Mouse (Mus musculus): ENCODE data around the gene Phb2. TPM values are rescaled to one million over a fixed set of nuclear protein-coding genes. Genes with fewer than 3 reads are reported as not detected.
A peak's percentile ranks its signal among the peaks of the same experiment; 100 is the strongest.

The Phb2 gene
- polyA plus RNA-seq, 1 experiment from 2014 or later = 270 TPM

DNA sequence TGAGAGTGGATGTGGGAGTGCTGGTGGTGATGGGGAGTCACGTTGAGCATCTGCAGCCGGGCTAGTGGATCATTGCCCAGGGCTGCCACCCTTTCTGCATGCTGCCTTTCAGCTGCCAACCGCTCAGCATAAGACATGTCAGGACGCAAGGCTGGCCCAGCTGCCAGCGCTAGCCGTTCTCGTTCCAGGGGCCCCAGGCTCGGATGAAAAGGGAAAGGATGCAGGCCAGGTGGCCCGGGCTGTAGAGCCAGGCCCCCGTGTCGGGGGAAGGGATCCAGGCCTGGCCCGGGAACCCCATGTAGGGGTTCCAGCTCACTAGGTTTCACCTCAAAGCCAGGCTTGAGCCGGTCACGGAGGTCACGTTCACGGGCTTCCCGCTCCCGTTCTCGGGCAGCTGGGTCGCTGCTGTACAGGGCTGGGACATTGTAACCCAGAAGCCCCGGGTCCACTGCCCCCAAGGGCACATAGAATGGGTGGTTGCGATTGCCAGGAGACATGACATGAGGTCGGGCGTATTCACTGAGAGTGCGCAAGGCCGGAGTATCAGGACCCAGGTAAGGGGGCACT lies 32.7 kb downstream of the Phb2 start:
- H3K27ac ChIP-seq (replicated peaks) = peak overlapping the region; percentile 90
- H3K9ac ChIP-seq = peak overlapping the region; percentile 20; the same call in 1 of the 2 replicates
- H3K36me3 ChIP-seq = peaks cover 48% of the 10 kb centered on the region
- H3K27me3 ChIP-seq = no peaks in the 10 kb centered on the region
- no peaks in the 10 kb centered on the region for H3K9me3 ChIP-seq
- WGBS = 67% methylated on average over 26 of the region's 26 CpGs
- peaks cover 32% of the 10 kb centered on the region for H3K4me1 ChIP-seq (replicated peaks)
- ATAC-seq (ENCODE audit: low FRiP score, low read depth) = 0 out of 2 replicates have a peak, but pooled peaks have one; percentile 0
- H3K4me3 ChIP-seq = peak overlapping the region; percentile 44
- H3K4me2 ChIP-seq = peak overlapping the region; percentile 93

DNA sequence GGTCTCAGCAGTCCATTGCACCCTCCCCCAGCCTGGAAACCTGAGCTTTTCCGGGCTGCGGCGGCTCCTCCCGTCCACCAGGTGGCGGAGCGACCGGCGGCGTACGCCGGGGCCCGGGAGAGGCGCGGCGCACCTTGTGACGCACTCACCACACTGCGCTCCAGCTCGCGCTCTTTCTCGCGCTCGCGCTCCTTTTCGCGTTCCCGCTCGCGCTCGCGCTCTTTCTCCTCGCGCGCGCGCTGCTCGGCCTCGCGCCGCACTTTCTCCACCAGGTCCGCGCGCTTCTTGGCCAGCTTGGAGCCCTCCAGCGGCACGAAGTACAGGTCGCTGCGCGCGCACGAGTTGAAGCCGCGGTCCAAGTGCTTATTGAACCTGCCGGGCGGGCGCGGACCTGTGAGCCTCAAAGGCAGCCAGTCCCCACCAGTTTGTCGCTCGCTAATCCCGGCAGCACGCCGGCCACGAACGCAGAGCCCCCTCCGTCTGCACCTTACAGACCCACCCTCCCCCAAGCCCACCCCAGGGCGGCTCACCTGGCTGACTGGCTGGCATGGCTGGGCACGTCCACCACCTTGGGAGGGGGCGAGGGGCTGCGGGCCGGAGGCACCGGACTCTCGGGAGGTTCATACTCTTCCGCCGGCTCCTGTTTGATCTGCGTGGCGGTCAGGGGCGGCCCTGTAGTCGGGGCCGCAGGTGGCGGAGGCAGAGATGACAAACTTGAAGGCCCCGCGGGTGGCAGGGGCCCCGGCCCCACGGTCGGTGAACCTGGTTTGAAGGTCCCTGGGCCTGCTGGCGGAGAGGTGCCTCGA lies 33.6 kb downstream of the Phb2 start:
- Histone ChIP-seq H3K4me1 (replicated peaks) (peaks cover 28% of the 10 kb centered on the region), H3K27ac (replicated peaks) (peak overlapping the region; percentile 90), H3K9ac (peak overlapping the region; percentile 63), H3K36me3 (peaks cover 48% of the 10 kb centered on the region), H3K9me3 (no peaks in the 10 kb centered on the region), H3K27me3 (no peaks in the 10 kb centered on the region), H3K4me2 (peak overlapping the region; percentile 93), H3K4me3 (peak overlapping the region; percentile 44)
- under 1% methylated on average over 85 of the region's 85 CpGs for WGBS
- peak; percentile 85 for ATAC-seq (ENCODE audit: low FRiP score, low read depth)

DNA sequence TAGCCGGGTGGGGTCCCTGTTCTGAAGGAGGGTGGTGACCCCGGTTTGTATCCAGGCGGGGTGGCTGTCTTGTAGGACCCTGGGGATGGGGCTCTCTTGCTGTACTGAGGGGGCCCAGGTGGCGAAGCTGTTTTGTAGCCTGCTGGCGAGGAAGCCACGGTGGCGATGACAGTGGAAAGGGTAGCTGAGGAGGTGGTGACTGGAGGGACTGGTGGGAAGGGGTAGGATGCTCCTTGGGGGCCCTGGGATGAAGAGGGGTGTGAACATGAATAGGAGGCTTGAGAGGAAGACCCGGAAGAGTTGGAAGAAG lies 34.1 kb downstream of the Phb2 start:
- peak overlapping the region; percentile 63 for H3K9ac ChIP-seq
- ATAC-seq (ENCODE audit: low FRiP score, low read depth) = peak; percentile 1
- peak overlapping the region; percentile 93 for H3K4me2 ChIP-seq
- H3K27ac ChIP-seq (replicated peaks) = peak overlapping the region; percentile 90
- peaks cover 48% of the 10 kb centered on the region for H3K36me3 ChIP-seq
- no peaks in the 10 kb centered on the region for H3K27me3 ChIP-seq
- H3K4me3 ChIP-seq = peak overlapping the region; percentile 44
- peaks cover 28% of the 10 kb centered on the region for H3K4me1 ChIP-seq (replicated peaks)
- H3K9me3 ChIP-seq = no peaks in the 10 kb centered on the region
- 11% methylated on average over 8 of the region's 8 CpGs for WGBS

DNA sequence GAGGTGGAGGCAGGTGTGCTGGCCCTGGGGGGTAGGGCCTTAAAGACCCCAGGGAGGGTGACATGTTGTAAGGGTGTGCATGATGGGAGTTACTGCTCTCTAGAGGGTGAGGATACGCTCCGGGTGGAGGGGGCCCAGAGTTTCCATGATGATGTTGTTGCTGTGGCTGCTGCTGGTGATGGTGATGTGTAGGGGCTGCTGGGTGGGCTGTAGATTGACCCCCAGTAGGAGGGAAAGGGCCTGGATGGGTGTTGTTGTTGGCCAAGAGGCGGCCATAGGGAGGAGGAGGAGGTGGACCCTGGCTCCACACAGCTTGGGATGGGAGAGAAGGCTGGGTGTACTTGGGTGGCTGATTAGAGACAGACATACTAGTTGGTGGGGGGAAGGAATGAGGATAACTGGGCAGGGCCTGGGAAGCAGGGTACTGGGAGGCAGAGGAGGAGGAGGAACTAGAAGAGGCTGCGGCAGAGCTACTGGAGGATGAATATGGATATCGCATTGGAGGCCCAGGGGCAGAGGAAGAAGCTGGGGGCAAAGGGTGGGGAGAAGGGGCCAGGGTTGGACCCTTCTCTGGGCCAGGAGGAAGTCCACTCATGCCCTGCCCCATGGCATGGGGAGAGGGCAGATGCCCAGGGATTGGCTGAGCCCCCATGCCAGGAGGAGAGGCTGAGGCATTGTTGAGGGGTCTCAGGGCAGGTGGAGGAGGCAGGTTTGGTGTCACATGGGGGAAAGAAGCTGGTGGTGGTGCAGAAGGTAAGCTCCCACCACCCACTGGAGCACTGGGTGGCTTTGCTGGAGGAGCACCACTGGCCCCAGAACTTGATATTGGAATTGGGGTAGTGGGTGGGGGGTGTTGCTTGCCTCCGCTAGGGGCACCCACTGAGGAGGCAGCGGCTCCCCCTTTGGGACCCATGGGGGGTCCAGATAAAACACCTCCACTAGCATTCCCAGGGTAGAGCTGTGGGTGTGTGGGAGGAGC lies 34.8 kb downstream of the Phb2 start:
- Histone ChIP-seq H3K27me3 (no peaks in the 10 kb centered on the region), H3K4me1 (replicated peaks) (peaks cover 23% of the 10 kb centered on the region), H3K4me3 (no peak overlapping the region), H3K36me3 (peaks cover 48% of the 10 kb centered on the region), H3K9ac (peak overlapping the region; percentile 63; the same call in 1 of the 2 replicates), H3K9me3 (no peaks in the 10 kb centered on the region), H3K27ac (replicated peaks) (peak overlapping the region; percentile 90), H3K4me2 (peak overlapping the region; percentile 93)
- WGBS = 87% methylated on average over 7 of the region's 7 CpGs
- 0 out of 2 replicates have a peak, but pooled peaks have one; percentile 1 for ATAC-seq (ENCODE audit: low FRiP score, low read depth)

DNA sequence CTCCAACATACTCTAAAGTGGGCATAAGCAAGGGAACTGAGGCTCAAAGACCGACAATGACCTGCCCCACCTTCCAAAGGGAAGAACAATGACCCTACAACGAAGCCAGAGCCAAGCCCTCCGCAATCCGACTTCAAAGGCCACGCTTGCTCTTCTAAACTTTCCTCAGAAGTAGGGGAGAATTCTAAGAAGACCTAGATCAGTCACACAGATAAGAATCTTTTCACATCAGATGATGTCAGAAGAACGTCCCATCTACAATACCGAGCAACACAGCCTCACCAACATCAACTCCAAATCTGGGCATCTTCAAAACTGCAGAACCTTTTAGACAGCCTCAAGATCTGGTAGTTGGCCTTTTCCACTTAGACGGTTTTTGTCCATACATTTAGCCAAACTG lies 38.3 kb downstream of the Phb2 start:
- Histone ChIP-seq H3K27ac (replicated peaks) (no peak overlapping the region), H3K27me3 (no peaks in the 10 kb centered on the region), H3K36me3 (peaks cover 22% of the 10 kb centered on the region), H3K4me1 (replicated peaks) (peaks cover 40% of the 10 kb centered on the region), H3K4me2 (no peak overlapping the region), H3K4me3 (no peak overlapping the region), H3K9me3 (no peaks in the 10 kb centered on the region), H3K9ac (no peak overlapping the region)
- ATAC-seq (ENCODE audit: low FRiP score, low read depth) = no peak
- 87% methylated on average over 8 of the region's 8 CpGs for WGBS

DNA sequence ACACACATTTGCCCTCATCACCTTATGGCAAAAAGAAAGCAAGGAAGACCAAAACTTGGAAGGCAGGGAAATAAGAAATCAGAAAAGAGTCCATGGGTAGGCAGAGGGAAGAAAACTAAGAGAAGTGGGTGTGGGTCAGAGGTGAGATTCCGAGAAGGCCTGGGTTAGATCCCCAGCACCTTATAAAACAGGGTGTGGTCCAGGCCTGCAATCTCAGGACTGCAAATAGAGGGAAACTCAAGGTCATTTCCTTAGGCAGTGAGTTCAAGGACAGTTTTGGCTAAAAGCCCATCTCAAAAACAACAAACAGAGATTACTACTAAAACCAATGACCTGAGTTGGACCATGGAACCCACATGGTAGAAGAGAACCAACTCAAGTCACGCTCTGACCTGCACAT lies 41.7 kb downstream of the Phb2 start:
- H3K36me3 ChIP-seq = peaks cover 6% of the 10 kb centered on the region
- no peaks in the 10 kb centered on the region for H3K27me3 ChIP-seq
- 91% methylated on average over 2 of the region's 2 CpGs for WGBS
- H3K4me1 ChIP-seq (replicated peaks) = peaks cover 49% of the 10 kb centered on the region
- no peak for ATAC-seq (ENCODE audit: low FRiP score, low read depth)
- no peaks in the 10 kb centered on the region for H3K9me3 ChIP-seq
- no peak overlapping the region for H3K4me3 ChIP-seq
- H3K27ac ChIP-seq (replicated peaks) = no peak overlapping the region
- peak overlapping the region; percentile 88 for H3K4me2 ChIP-seq
- no peak overlapping the region for H3K9ac ChIP-seq

DNA sequence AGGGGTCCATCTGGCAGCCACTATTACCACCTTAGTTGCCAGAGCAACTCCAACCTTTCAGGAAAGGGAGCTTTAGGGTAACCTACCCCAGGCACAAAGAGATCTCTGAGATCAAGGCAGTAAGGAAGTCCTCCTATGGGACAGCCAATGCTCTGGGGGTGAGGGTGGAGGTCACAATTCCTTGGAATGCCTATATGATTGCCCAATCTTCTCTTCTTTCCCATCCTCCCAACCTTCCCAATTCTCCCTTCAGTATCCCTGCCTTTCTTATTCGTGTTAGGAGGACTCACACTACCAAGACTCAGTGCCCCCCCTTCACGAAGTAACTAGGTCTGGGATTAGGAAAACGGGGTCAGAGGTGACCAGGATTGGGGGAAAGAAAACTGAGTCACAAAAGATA lies 43.2 kb downstream of the Phb2 start:
- Histone ChIP-seq H3K36me3 (no peaks in the 10 kb centered on the region), H3K4me1 (replicated peaks) (peaks cover 56% of the 10 kb centered on the region), H3K4me2 (peak overlapping the region; percentile 88), H3K27ac (replicated peaks) (peak overlapping the region; percentile 98), H3K9me3 (no peaks in the 10 kb centered on the region), H3K4me3 (peak overlapping the region; percentile 87), H3K9ac (peak overlapping the region; percentile 88), H3K27me3 (no peaks in the 10 kb centered on the region)
- ATAC-seq (ENCODE audit: low FRiP score, low read depth) = no peak
- WGBS = 0% methylated on average over 3 of the region's 3 CpGs

DNA sequence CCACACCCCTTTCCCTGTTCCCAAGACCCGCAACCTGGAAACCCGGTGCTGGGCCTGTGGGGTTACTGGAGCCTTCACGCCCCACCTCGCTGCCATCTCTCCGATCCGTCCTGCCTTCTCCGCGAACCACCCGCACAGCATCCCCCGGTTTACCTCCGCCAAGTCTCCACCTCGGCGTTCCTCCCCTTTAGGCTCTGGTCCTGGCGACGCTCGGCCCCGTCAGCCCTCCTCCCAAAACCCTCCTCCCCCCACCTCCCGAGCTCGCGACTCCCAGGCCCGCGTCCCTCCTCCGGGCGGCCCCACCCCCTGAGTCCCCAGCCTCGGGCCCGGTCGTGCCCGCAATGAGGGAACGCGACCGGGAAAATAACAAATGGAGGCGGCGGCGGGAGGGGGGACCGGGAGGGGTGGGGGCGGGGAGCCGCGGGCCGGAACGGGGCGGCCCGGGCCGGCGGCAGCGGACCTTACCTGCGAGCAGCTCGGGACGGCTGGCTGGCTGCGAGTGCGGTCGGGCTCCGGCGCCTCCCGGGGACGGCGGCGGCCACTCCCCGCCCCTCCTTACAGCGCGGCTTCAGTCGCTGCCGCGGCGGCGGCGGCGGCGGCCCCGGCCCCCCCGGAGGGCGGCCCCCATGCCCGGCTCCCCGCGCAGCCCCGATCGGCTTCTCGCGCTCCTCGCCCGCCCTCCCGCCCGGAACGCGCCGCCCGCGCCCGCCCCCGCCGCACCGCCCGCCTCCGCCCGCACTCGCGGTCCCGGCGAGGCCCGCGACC lies 43.9 kb downstream of the Phb2 start, which contains the start of the genes Gm45234 and Atn1:
TSS of gene Gm45234 (minus strand) at position 191 of the 765 bp plus-strand sequence.
TSS of gene Atn1 (minus strand) at position 694 of the 765 bp plus-strand sequence.
- Histone ChIP-seq H3K9ac (peak within 1 kb of the TSS; percentile 88), H3K36me3 (no peaks in the 10 kb centered on the region), H3K4me3 (peak within 1 kb of the TSS; percentile 87), H3K4me1 (replicated peaks) (peaks cover 56% of the 10 kb centered on the region), H3K4me2 (peak within 1 kb of the TSS; percentile 88), H3K9me3 (no peaks in the 10 kb centered on the region), H3K27me3 (no peaks in the 10 kb centered on the region), H3K27ac (replicated peaks) (peak within 1 kb of the TSS; percentile 98)
- peak; percentile 57 for ATAC-seq (ENCODE audit: low FRiP score, low read depth)
- under 1% methylated on average over 68 of the region's 100 CpGs for WGBS

DNA sequence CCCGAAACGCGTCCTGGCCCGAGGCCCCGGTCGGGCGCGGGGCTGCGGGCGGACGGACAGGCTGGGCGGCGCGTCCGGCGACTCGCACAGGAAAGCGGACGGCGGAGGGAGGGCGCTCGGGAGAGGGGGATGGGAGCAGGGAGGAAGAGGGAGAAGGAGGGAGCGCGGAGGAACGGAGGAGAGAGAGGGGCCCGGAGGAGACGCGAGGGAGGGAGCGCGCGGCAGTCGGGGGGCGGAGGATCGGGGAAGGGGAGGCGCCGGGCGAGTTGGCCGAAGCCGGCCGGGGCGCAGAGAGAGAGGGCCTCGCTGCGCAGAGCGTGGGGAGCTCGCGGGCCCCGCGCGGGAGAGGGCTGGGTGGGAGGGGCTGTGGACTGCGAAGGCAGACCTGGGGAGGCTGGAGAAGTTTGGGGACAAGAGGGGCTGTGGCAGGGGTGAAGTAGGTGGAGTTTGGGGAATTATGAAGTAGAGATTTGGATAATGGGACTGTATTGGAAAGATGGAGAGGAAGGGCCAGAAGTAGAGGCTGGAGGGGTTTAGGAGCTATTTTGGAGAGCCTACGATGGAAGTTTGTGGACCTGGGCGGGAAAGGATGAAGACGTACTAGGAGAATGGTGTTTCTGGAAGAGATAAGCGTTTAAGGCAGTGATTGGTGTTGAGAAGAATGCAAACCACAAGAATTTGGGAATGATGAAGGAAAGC lies 44.7 kb downstream of the Phb2 start:
- Histone ChIP-seq H3K4me1 (replicated peaks) (peaks cover 56% of the 10 kb centered on the region), H3K4me2 (peak overlapping the region; percentile 88), H3K36me3 (no peaks in the 10 kb centered on the region), H3K9me3 (no peaks in the 10 kb centered on the region), H3K27ac (replicated peaks) (peak overlapping the region; percentile 98), H3K9ac (peak overlapping the region; percentile 88), H3K27me3 (no peaks in the 10 kb centered on the region), H3K4me3 (peak overlapping the region; percentile 87)
- peak; percentile 81 for ATAC-seq (ENCODE audit: low FRiP score, low read depth)
- WGBS = under 1% methylated on average over 53 of the region's 54 CpGs

DNA sequence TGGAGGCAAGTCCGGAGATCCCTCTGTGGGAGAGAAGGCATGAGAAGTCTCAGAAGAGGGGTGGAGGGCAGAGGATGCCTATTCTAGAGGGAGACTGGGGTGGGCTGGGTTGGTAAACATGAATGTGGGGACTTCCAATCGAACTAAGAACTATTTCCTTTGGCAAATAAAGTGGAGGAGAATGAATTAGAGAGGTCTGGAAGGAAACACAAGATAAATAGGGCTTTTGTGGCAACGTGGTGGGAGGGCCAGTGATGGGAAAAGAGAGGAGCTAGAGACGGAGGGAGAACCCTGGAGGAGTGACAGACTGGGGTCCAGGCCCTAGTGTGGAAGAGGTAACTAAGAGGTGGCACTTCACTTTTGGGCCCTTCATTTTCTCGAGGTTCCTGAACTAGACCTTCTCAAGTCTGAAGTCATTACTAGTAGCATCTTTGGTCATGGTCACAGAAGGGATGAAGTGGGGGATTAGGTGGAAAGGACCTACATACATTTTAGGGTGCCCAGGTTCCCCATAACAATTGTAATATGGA lies 45.3 kb downstream of the Phb2 start:
- Histone ChIP-seq H3K27ac (replicated peaks) (peak overlapping the region; percentile 98), H3K9ac (peak overlapping the region; percentile 88), H3K4me3 (peak overlapping the region; percentile 87), H3K4me1 (replicated peaks) (peaks cover 56% of the 10 kb centered on the region), H3K9me3 (no peaks in the 10 kb centered on the region), H3K36me3 (no peaks in the 10 kb centered on the region), H3K4me2 (peak overlapping the region; percentile 88), H3K27me3 (no peaks in the 10 kb centered on the region)
- ATAC-seq (ENCODE audit: low FRiP score, low read depth) = no peak
- WGBS = 3% methylated on average over 5 of the region's 5 CpGs

Measured in hindbrain, embryonic 15.5 days (tissue).